Mouse (Mus musculus): ENCODE measurements around the gene Rplp0. TPM values are rescaled to one million over a fixed set of nuclear protein-coding genes. Genes with fewer than 3 reads are reported as not detected.

The Rplp0 gene
- polyA plus RNA-seq, 1 experiment, result 2,254 TPM

DNA sequence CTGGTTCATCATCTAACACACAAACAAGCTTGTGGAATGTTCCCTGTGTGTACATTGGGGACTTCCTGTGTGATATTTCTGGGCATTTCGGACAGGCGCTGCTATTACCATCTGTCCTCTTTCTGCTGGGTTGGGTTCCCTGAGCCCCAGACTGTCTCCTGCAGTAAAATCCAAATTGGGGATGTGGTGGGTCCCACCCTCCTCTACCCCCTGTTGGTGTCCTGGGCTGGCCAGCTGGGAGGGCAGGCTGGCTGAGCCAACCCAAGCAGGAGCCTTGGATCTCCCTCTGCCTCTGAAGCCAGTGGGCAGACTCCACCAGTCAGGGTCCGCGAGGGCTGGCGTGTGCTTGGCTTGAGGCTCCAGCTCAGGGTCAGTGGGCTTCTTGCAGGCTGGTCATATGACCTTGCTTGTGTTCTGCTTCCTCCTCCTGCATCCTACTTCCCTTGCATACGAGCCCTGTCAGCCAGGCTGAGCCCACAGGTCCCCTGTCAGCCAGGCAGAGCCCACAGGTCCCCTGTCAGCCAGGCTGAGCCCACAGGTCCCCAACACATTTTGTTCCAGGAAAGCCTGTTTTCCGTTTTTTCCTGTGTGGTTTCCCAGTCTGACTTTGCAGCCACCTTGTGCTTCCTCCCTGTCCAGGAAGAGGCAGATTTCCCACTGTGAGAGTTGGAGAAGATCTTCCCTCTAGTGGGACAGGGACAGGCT, 29.4 kb upstream of the Rplp0 start:
- TF ChIP-seq POLR2A (IDR thresholded peaks at IDR 0.05; ENCODE audit: borderline replicate concordance, extremely low read depth, insufficient read depth, insufficient read length, poor library complexity, severe bottlenecking), result no peak
- no peak for TF ChIP-seq CTCF (IDR thresholded peaks at IDR 0.05; ENCODE audit: borderline replicate concordance, extremely low read depth, insufficient read depth, insufficient read length)
- DNase-seq (ENCODE audit: low read depth), result no peak

- DNase-seq (ENCODE audit: low read depth), result peak; percentile 23
- TF ChIP-seq POLR2A (IDR thresholded peaks at IDR 0.05; ENCODE audit: borderline replicate concordance, extremely low read depth, insufficient read depth, insufficient read length, poor library complexity, severe bottlenecking) (no peak), CTCF (IDR thresholded peaks at IDR 0.05; ENCODE audit: borderline replicate concordance, extremely low read depth, insufficient read depth, insufficient read length) (no peak)
Observed at GRCm38 (mm10) chr5:115530447-115530809, 28.8 kb upstream of the Rplp0 start.

DNA sequence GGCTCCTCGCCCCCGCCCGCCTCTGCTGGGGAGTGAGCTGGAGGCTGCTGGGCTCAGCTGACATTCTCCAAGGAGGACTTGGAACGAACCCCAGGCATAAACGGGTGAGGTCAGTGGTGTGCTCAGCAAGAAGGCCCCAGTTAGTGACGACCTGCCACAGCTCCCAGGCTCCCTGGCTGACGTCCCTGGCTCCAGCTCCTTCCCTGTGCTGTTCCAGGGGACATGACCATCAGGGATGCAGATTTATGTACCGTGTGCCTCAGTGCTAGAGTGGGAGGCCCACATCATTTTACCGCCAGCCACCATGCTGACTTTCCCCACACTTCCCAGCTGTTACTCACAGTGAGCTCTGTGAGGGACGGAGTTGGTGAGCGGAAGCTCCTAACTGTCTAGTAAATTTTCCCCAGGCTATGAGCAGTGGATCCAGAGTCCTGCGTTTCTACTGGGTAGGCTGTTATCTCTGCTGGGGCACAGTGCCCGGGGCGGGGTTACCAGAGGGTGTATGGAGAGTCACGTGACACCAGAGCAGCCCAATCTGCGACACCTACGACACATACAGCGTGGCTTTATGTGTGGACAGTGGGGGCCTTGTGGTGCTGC, 27.5 kb upstream of the Rplp0 start:
- peak; percentile 86 for DNase-seq (ENCODE audit: low read depth)

DNA sequence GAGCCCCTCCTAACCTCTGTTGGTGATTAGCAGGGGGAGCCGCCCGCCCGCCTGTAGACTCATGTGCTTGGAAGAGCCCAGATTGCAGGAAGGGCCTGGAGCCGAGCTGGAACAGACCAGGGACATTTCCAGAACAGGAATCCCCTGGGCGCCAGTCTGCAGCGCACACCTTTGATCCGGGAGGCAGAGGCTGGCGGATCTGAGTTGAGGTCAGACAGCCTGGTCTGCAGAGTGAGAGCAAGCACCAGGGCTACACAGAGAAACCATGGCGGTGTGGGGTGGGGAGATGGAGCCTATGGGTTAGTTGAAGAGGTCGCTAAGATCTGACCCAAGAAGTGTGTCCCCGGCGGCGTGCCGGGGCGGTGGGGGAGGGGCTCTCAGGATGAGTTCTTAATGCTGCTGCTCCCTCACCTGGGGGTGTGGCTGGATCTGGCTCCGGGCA, 25.0 kb upstream of the Rplp0 start:
- no peak for DNase-seq (ENCODE audit: low read depth)
- TF ChIP-seq POLR2A (IDR thresholded peaks at IDR 0.05; ENCODE audit: borderline replicate concordance, extremely low read depth, insufficient read depth, insufficient read length, poor library complexity, severe bottlenecking) (no peak), CTCF (IDR thresholded peaks at IDR 0.05; ENCODE audit: borderline replicate concordance, extremely low read depth, insufficient read depth, insufficient read length) (no peak)

More for the DNA sequence above, 27.5 kb upstream of the Rplp0 start:
- no peak for TF ChIP-seq POLR2A (IDR thresholded peaks at IDR 0.05; ENCODE audit: borderline replicate concordance, extremely low read depth, insufficient read depth, insufficient read length, poor library complexity, severe bottlenecking)

GRCm38 (mm10) chr5:115534856-115535255, 24.4 kb upstream of the Rplp0 start:
- no peak for DNase-seq (ENCODE audit: low read depth)
- no peak for TF ChIP-seq CTCF (IDR thresholded peaks at IDR 0.05; ENCODE audit: borderline replicate concordance, extremely low read depth, insufficient read depth, insufficient read length)
- no peak for TF ChIP-seq POLR2A (IDR thresholded peaks at IDR 0.05; ENCODE audit: borderline replicate concordance, extremely low read depth, insufficient read depth, insufficient read length, poor library complexity, severe bottlenecking)

- no peak for DNase-seq (ENCODE audit: low read depth)
- TF ChIP-seq POLR2A (IDR thresholded peaks at IDR 0.05; ENCODE audit: borderline replicate concordance, extremely low read depth, insufficient read depth, insufficient read length, poor library complexity, severe bottlenecking) (no peak), CTCF (IDR thresholded peaks at IDR 0.05; ENCODE audit: borderline replicate concordance, extremely low read depth, insufficient read depth, insufficient read length) (no peak)
Observed at GRCm38 (mm10) chr5:115535635-115536034, 23.6 kb upstream of the Rplp0 start.

DNA sequence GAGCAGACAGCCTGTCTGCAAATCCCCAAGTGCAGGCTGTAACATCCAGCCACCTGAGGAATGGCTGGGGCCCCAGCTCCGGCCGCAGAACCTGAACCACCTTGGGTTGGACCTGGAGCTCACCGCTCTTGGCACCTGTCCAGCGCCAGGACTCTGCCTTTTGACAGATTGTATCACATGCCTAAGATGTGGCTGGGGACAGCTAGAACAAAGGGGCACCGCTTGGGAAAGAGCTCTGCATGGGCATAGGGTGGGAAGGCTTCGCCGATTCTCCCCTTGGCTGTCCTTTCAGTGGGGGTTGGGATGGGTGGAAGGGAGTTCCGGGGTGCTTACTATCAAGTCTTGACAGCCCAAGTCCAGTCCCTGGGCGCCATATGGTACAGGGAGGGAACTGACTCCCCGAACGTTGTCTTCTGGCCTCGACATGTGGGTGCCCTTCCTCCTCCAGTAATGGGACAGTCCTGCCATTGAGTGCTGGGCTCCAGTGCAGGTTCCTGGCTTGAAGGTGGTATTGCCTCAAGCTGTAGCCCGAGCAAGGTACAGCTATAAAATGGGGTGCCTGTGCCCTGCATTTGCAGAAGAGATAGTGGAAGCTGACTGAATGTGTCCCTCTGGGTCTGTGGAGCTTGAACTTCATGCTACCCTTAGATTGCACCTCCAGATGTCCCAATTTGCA, 21.1 kb upstream of the Rplp0 start:
- DNase-seq (ENCODE audit: low read depth), result no peak
- TF ChIP-seq CTCF (IDR thresholded peaks at IDR 0.05; ENCODE audit: borderline replicate concordance, extremely low read depth, insufficient read depth, insufficient read length), result no peak
- TF ChIP-seq POLR2A (IDR thresholded peaks at IDR 0.05; ENCODE audit: borderline replicate concordance, extremely low read depth, insufficient read depth, insufficient read length, poor library complexity, severe bottlenecking), result no peak

- TF ChIP-seq CTCF (IDR thresholded peaks at IDR 0.05; ENCODE audit: borderline replicate concordance, extremely low read depth, insufficient read depth, insufficient read length) (peak; percentile 98), POLR2A (IDR thresholded peaks at IDR 0.05; ENCODE audit: borderline replicate concordance, extremely low read depth, insufficient read depth, insufficient read length, poor library complexity, severe bottlenecking) (no peak)
- peak; percentile 92 for DNase-seq (ENCODE audit: low read depth)
Observed at GRCm38 (mm10) chr5:115538693-115539043, 20.6 kb upstream of the Rplp0 start.

- no peak for TF ChIP-seq POLR2A (IDR thresholded peaks at IDR 0.05; ENCODE audit: borderline replicate concordance, extremely low read depth, insufficient read depth, insufficient read length, poor library complexity, severe bottlenecking)
- TF ChIP-seq CTCF (IDR thresholded peaks at IDR 0.05; ENCODE audit: borderline replicate concordance, extremely low read depth, insufficient read depth, insufficient read length), result no peak
- no peak for DNase-seq (ENCODE audit: low read depth)
Observed at GRCm38 (mm10) chr5:115542635-115543384, 16.5 kb upstream of the Rplp0 start.

GRCm38 (mm10) chr5:115543509-115544253, 15.6 kb upstream of the Rplp0 start:
- DNase-seq (ENCODE audit: low read depth), result peak; percentile 89
- TF ChIP-seq POLR2A (IDR thresholded peaks at IDR 0.05; ENCODE audit: borderline replicate concordance, extremely low read depth, insufficient read depth, insufficient read length, poor library complexity, severe bottlenecking), result no peak
- TF ChIP-seq CTCF (IDR thresholded peaks at IDR 0.05; ENCODE audit: borderline replicate concordance, extremely low read depth, insufficient read depth, insufficient read length), result no peak
